Mouse (Mus musculus) stomach, postnatal 0 days (tissue): ENCODE data around the gene Dop1b. TPM values are rescaled to one million over a fixed set of nuclear protein-coding genes. Genes with fewer than 3 reads are reported as not detected.
"Not testable (repeated sequence)": the region's sequence is repeated elsewhere in the genome, so short reads cannot be mapped to it uniquely, and the experiment has no call there.

Source experiments
- ATAC-seq: fragments of 200-750 bp; cut with Nextera tagmentation; 2 replicates; pipeline ENCODE4 v1.8.0; 2017; ENCODE audit not compliant: low FRiP score, low TSS enrichment
- DNase-seq: peaks from one replicate; pipeline ENCODE4 v3.0.0-alpha.2; 2016; ENCODE audit warnings: low spot score
- H3K27ac ChIP-seq: fragments of 300-500 bp; sonication (generic); replicated peaks from 2 replicates; pipeline ENCODE4 v1.5.1; 2014; ENCODE audit warnings: mild to moderate bottlenecking, control low read depth
- H3K27me3 ChIP-seq: fragments of 300-500 bp; sonication (generic); 2 replicates; pipeline ENCODE4 v1.6.1; 2014; ENCODE audit warnings: low read length; ENCODE audit not compliant: control insufficient read depth, insufficient read depth
- H3K36me3 ChIP-seq: fragments of 300-500 bp; sonication (generic); 2 replicates; pipeline ENCODE4 v1.6.1; 2014; ENCODE audit warnings: low read length, mixed read lengths; ENCODE audit not compliant: control insufficient read depth, insufficient read depth
- H3K4me1 ChIP-seq: fragments of 300-500 bp; sonication (generic); replicated peaks from 2 replicates; pipeline ENCODE4 v1.6.1; 2014; ENCODE audit warnings: antibody characterized with exemption; ENCODE audit not compliant: control insufficient read depth, insufficient read depth
- H3K4me2 ChIP-seq: fragments of 300-500 bp; sonication (generic); replicated peaks from 2 replicates; pipeline ENCODE4 v1.6.1; 2014; ENCODE audit warnings: low read depth, mild to moderate bottlenecking, control low read depth, moderate library complexity
- H3K4me3 ChIP-seq: fragments of 300-500 bp; sonication (generic); 2 replicates; pipeline ENCODE4 v1.5.1; 2014; ENCODE audit warnings: low read depth, low read length, control low read depth
- H3K9ac ChIP-seq: fragments of 300-500 bp; sonication (generic); 2 replicates; pipeline ENCODE4 v1.6.1; 2014; ENCODE audit warnings: mild to moderate bottlenecking, low read length, control low read depth, mixed read lengths
- H3K9me3 ChIP-seq: fragments of 300-500 bp; sonication (generic); 2 replicates; pipeline ENCODE4 v1.6.1; 2016; ENCODE audit warnings: low read length; ENCODE audit not compliant: control insufficient read depth
- CTCF ChIP-seq: IDR thresholded peaks from 2 replicates; pipeline ENCODE4 v1.5.1; 2016; ENCODE audit warnings: antibody characterized with exemption, low read depth, mild to moderate bottlenecking, moderate library complexity
- EP300 ChIP-seq: optimal IDR thresholded peaks from 2 replicates; pipeline ENCODE3; 2016; ENCODE audit warnings: antibody characterized with exemption
- WGBS: fragments of 180-500 bp; shearing (Covaris S2); extraction: QIAGEN DNeasy Blood & Tissue Kit; methylation state at CpG from one replicate; pipeline ENCODE4 v1.1.7; 2014; 5-methylcytosine and 5-hydroxymethylcytosine counted together
- polyA plus RNA-seq: library from polyadenylated mRNA; unstranded; fragments of >200 nt; fragmentation: Nextera tagmentation; extraction: Ambion mirVana; gene quantifications from 2 replicates; pipeline ENCODE4 v1.2.1, GENCODE M21; 2015

Dop1b gene
- polyA plus RNA-seq, 1 experiment from 2014 or later, result 20.9 TPM

DNA sequence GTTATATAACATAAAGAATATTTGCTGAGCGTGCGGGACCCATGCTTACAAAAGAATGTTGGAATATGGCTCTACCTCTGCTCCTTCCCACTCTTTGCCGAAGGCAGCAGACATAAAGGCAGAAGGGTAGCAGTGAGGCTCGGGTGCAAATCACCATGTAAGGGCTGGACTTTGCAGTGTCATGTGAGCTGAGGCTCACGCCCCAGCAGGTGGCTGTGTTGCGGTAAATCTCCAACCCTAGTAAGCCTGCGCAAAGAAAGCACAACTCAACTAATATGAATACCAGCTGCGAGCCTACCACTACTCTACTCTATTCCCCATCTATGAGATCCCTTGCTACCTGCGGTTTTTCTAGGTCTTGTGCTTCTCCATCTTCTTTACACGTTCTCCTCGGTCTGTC is 114.3 kb downstream of the Dop1b start:
- WGBS, result 76% methylated on average over 11 of the region's 11 CpGs
- DNase-seq, result no peak

GRCm38 (mm10) chr16:93826478-93826877 is 114.8 kb downstream of the Dop1b start:
- WGBS, result 38% methylated on average over 5 of the region's 5 CpGs
- not testable (repeated sequence) for H3K27ac ChIP-seq, H3K27me3 ChIP-seq, H3K9me3 ChIP-seq, DNase-seq, H3K9ac ChIP-seq, H3K4me3 ChIP-seq, H3K4me1 ChIP-seq, H3K36me3 ChIP-seq, ATAC-seq, H3K4me2 ChIP-seq

More for the DNA sequence above, 114.3 kb downstream of the Dop1b start:
- no peaks in the 10 kb centered on the region for H3K27me3 ChIP-seq
- H3K4me1 ChIP-seq, result no peaks in the 10 kb centered on the region
- H3K4me2 ChIP-seq, result no peak overlapping the region
- no peaks in the 10 kb centered on the region for H3K9me3 ChIP-seq
- no peak for TF ChIP-seq EP300
- H3K9ac ChIP-seq, result no peak overlapping the region
- no peak overlapping the region for H3K27ac ChIP-seq
- ATAC-seq, result no peak
- H3K36me3 ChIP-seq, result no peaks in the 10 kb centered on the region
- H3K4me3 ChIP-seq, result no peak overlapping the region

DNA sequence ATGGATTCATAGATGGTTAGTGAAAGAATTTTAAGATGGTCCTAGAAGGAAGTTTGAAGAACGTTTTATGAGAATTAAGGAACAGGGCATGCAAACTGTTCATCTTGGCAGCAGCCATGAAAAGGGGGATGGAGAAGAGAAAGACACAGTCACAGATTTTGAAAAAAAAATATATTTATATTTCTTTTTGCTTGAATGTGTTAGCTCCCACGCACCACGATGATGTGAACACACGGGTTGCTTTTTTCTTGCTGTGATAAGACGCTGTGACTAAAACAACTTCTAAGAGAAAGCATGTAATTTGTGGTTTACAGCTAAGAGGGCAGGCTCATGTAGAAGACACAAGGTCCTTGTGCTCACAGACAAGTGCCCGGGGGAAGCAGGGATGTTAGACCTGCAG is 115.2 kb downstream of the Dop1b start:
- Histone ChIP-seq H3K4me1 (no peaks in the 10 kb centered on the region), H3K4me3 (no peak overlapping the region), H3K27ac (no peak overlapping the region), H3K9me3 (no peaks in the 10 kb centered on the region), H3K4me2 (no peak overlapping the region), H3K36me3 (no peaks in the 10 kb centered on the region), H3K27me3 (no peaks in the 10 kb centered on the region), H3K9ac (no peak overlapping the region)
- 88% methylated on average over 6 of the region's 6 CpGs for WGBS
- TF ChIP-seq EP300 (no peak), CTCF (no peak)
- no peak for DNase-seq
- no peak for ATAC-seq

DNA sequence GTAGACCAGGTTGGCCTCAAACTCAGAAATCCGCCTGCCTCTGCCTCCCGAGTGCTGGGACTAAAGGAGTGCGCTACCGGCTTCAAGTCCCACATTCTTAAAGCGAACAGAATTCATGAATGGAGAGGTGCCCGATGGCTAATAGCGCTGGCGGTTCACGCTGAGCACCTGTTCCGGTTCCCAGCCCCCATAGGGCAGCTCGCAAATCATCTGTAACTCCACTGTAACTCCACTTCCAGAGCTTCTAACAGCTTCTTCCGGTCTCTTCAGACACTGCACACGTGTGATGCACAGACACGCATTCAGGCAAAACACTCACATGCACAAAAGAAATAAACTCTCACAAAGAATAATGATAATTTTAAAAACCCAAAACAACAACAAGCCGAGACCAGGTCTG is 117.8 kb downstream of the Dop1b start:
- H3K4me1 ChIP-seq, result no peaks in the 10 kb centered on the region

GRCm38 (mm10) chr16:93830071-93830470 is 118.4 kb downstream of the Dop1b start:
- Histone ChIP-seq H3K27me3 (no peaks in the 10 kb centered on the region), H3K27ac (no peak overlapping the region), H3K9ac (no peak overlapping the region), H3K4me2 (no peak overlapping the region), H3K4me3 (no peak overlapping the region), H3K4me1 (no peaks in the 10 kb centered on the region), H3K9me3 (no peaks in the 10 kb centered on the region), H3K36me3 (no peaks in the 10 kb centered on the region)
- DNase-seq, result no peak
- ATAC-seq, result no peak
- no peak for TF ChIP-seq EP300
- no peak for TF ChIP-seq CTCF
- 85% methylated on average over 9 of the region's 9 CpGs for WGBS

More for the DNA sequence above, 117.8 kb downstream of the Dop1b start:
- Histone ChIP-seq H3K4me2 (no peak overlapping the region), H3K9ac (no peak overlapping the region), H3K27me3 (no peaks in the 10 kb centered on the region), H3K36me3 (no peaks in the 10 kb centered on the region), H3K9me3 (no peaks in the 10 kb centered on the region), H3K4me3 (no peak overlapping the region), H3K27ac (no peak overlapping the region)
- DNase-seq, result no peak
- 94% methylated on average over 15 of the region's 15 CpGs for WGBS
- no peak for TF ChIP-seq CTCF
- no peak for TF ChIP-seq EP300
- ATAC-seq, result no peak

GRCm38 (mm10) chr16:93830916-93831315 is 119.2 kb downstream of the Dop1b start:
- H3K4me2 ChIP-seq, result no peak overlapping the region
- H3K27ac ChIP-seq, result no peak overlapping the region
- H3K4me1 ChIP-seq, result no peaks in the 10 kb centered on the region
- no peaks in the 10 kb centered on the region for H3K9me3 ChIP-seq
- WGBS, result 72% methylated on average over 5 of the region's 5 CpGs
- H3K9ac ChIP-seq, result no peak overlapping the region
- no peaks in the 10 kb centered on the region for H3K36me3 ChIP-seq
- no peak overlapping the region for H3K4me3 ChIP-seq
- TF ChIP-seq EP300, result no peak
- no peak for TF ChIP-seq CTCF
- no peak for DNase-seq
- ATAC-seq, result no peak
- H3K27me3 ChIP-seq, result no peaks in the 10 kb centered on the region
